Mouse (Mus musculus) embryonic fibroblast, embryonic 13.5 days (primary cell): ENCODE data around the gene Otulin.

Experiments used
- CTCF ChIP-seq: IDR thresholded peaks from 2 replicates; pipeline ENCODE4 v1.5.1; 2011; ENCODE audit warnings: mild to moderate bottlenecking, control low read depth, low read length, moderate library complexity, borderline replicate concordance; ENCODE audit not compliant: insufficient read depth
- POLR2A ChIP-seq: IDR thresholded peaks from 2 replicates; pipeline ENCODE4 v1.6.1; 2011; ENCODE audit warnings: low read depth, mild to moderate bottlenecking, control low read depth, low read length, moderate library complexity

DNA sequence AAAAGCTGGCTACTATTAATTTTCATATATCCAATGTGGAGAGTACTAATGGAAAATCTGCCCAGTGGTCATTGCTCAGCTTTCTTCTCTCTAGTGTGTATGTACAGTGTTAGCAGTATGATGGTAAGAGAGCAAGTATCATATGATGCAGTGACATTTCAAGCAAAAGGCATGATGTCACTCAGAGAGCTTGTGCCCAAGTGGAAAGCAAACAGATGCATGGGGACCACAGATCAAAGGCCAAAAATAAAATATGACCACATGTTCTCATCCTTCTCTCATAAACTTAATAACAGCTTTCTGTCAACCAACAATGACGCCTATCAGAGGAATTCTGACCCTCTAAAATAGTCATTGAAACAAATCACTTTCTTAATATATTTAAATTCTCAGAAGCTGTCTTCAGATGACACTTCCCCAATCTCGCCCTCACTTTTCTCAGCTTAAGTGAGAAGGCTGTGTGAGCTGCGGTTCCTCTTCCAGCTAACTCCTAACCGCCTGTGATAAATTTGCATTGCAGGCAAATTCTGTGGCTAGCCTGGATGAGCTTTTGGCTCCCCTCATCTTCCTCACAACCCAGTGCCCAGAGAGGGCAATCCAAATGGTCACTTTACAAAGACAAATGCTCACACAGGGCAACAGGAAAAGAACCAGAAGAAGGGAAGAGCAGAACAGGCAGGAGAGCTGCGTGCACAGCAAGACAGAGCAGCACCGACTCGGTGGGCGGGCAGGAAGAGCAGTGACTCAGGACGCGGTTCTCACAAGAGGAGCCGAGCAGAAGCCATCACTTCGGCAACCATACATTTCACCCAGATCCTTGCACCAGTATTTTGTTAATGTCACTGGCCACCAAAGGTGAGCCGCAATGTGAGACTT is 5.2 kb downstream of the Otulin start:
- TF ChIP-seq POLR2A = no peak
- no peak for TF ChIP-seq CTCF
